Mouse (Mus musculus) MEL (cell line): Measurements from ENCODE around the gene Dhh. TPM values are rescaled to one million over a fixed set of nuclear protein-coding genes. Genes with fewer than 3 reads are reported as not detected.

Source experiments
- DNase-seq: peaks from one replicate; pipeline ENCODE4 v3.0.0; 2011; ENCODE audit warnings: low read depth, low spot score
- H3K27ac ChIP-seq: 2 replicates; pipeline ENCODE4 v1.5.1; 2012; ENCODE audit warnings: low read depth, mild to moderate bottlenecking, control low read depth, low read length, moderate library complexity; ENCODE audit not compliant: control insufficient read depth
- H3K27me3 ChIP-seq, 2 experiments: fragments of 150-350 bp in 1 of 2; sonication (generic) in 1 of 2; 2 replicates each; pipeline ENCODE4 v1.6.1; 2012; ENCODE audit warnings: low read length in 2 of 2, mild to moderate bottlenecking in 2 of 2, improper control_type of control experiment in 1 of 2, moderate library complexity in 1 of 2; ENCODE audit not compliant: insufficient read depth in 2 of 2, control insufficient read depth in 1 of 2
- H3K36me3 ChIP-seq, 2 experiments: 2 replicates each; pipeline ENCODE4 v1.6.1; 2012 to 2014; ENCODE audit warnings: low read length in 2 of 2, improper control_type of control experiment in 1 of 2, inconsistent platforms in 1 of 2, mild to moderate bottlenecking in 1 of 2; ENCODE audit not compliant: insufficient read depth in 2 of 2, control insufficient read depth in 1 of 2
- H3K4me1 ChIP-seq, 2 experiments: fragments of 150-350 bp in 1 of 2; sonication (generic) in 1 of 2; 2 replicates each; pipeline ENCODE4 v1.6.1; 2012; ENCODE audit warnings: low read length in 2 of 2, improper control_type of control experiment in 1 of 2, mild to moderate bottlenecking in 1 of 2; ENCODE audit not compliant: insufficient read depth in 2 of 2, control insufficient read depth in 1 of 2
- H3K4me3 ChIP-seq, 2 experiments: fragments of 150-350 bp in 1 of 2; sonication (generic) in 1 of 2; 2 replicates each; pipeline ENCODE4 v1.5.1; 2012; ENCODE audit warnings: low read depth in 2 of 2, low read length in 2 of 2, mild to moderate bottlenecking in 2 of 2, moderate library complexity in 2 of 2, control low read depth in 1 of 2, improper control_type of control experiment in 1 of 2; ENCODE audit not compliant: control insufficient read depth in 1 of 2, insufficient read depth in 1 of 2
- H3K79me2 ChIP-seq: 2 replicates; pipeline ENCODE4 v1.6.1; 2012; ENCODE audit warnings: mild to moderate bottlenecking, low read length, moderate library complexity; ENCODE audit not compliant: control insufficient read depth, poor library complexity, insufficient read depth
- H3K9ac ChIP-seq: 2 replicates; pipeline ENCODE4 v1.6.1; 2012; ENCODE audit warnings: low read depth, mild to moderate bottlenecking, control low read depth, low read length, moderate library complexity; ENCODE audit not compliant: control insufficient read depth, poor library complexity, severe bottlenecking
- H3K9me3 ChIP-seq: fragments of 150-350 bp; sonication (generic); replicated peaks from 2 replicates; pipeline ENCODE4 v1.6.1; 2012; ENCODE audit warnings: mild to moderate bottlenecking, low read length, improper control_type of control experiment, moderate library complexity; ENCODE audit not compliant: insufficient read depth
- BHLHE40 ChIP-seq: IDR thresholded peaks from 2 replicates; pipeline ENCODE4 v1.6.1; 2012; ENCODE audit warnings: low read depth, mild to moderate bottlenecking, inconsistent platforms, low read length, improper control_type of control experiment, borderline replicate concordance
- CHD2 ChIP-seq: IDR thresholded peaks from 2 replicates; pipeline ENCODE4 v1.6.1; 2011; ENCODE audit warnings: low read length, improper control_type of control experiment
- GATA1 ChIP-seq: IDR thresholded peaks from 2 replicates; pipeline ENCODE4 v1.6.1; 2011; ENCODE audit warnings: low read depth, low read length, improper control_type of control experiment
- JUND ChIP-seq: IDR thresholded peaks from 2 replicates; pipeline ENCODE4 v1.6.1; 2011; ENCODE audit warnings: low read depth, mild to moderate bottlenecking, improper control_type of control experiment, low read length
- KAT2A ChIP-seq: conservative IDR thresholded peaks from 2 replicates; pipeline ENCODE4 v1.6.1; 2012; ENCODE audit warnings: low read depth, low read length, improper control_type of control experiment, inconsistent platforms
- MAFK ChIP-seq: IDR thresholded peaks from 2 replicates; pipeline ENCODE4 v1.6.1; 2011; ENCODE audit warnings: low read depth, mild to moderate bottlenecking, low read length, improper control_type of control experiment, borderline replicate concordance
- NELFE ChIP-seq: IDR thresholded peaks from 2 replicates; pipeline ENCODE4 v1.6.1; 2011; ENCODE audit warnings: low read depth, low read length, improper control_type of control experiment
- NRF1 ChIP-seq: IDR thresholded peaks from 2 replicates; pipeline ENCODE4 v1.6.1; 2014; ENCODE audit warnings: low read depth, mild to moderate bottlenecking, inconsistent platforms, low read length, improper control_type of control experiment, moderate library complexity; ENCODE audit not compliant: poor library complexity, insufficient read depth, severe bottlenecking
- RAD21 ChIP-seq: IDR thresholded peaks from 2 replicates; pipeline ENCODE4 v1.6.1; 2011; ENCODE audit warnings: mild to moderate bottlenecking, low read depth, low read length, improper control_type of control experiment
- SMC3 ChIP-seq: IDR thresholded peaks from 2 replicates; pipeline ENCODE4 v1.6.1; 2011; ENCODE audit warnings: low read depth, low read length, improper control_type of control experiment
- TBP ChIP-seq: IDR thresholded peaks from 2 replicates; pipeline ENCODE4 v1.8.0; 2011; ENCODE audit warnings: low read depth, low read length, improper control_type of control experiment
- TCF12 ChIP-seq: IDR thresholded peaks from 2 replicates; pipeline ENCODE4 v1.6.1; 2014; ENCODE audit warnings: low read depth, mild to moderate bottlenecking, inconsistent platforms, low read length, improper control_type of control experiment, moderate library complexity
- UBTF ChIP-seq: IDR thresholded peaks from 2 replicates; pipeline ENCODE4 v1.6.1; 2012; ENCODE audit warnings: low read depth, mild to moderate bottlenecking, inconsistent platforms, low read length, improper control_type of control experiment, moderate library complexity, borderline replicate concordance; ENCODE audit not compliant: insufficient read depth
- USF1 ChIP-seq: IDR thresholded peaks from 2 replicates; pipeline ENCODE4 v1.6.1; 2014; ENCODE audit warnings: low read depth, mild to moderate bottlenecking, inconsistent platforms, low read length, improper control_type of control experiment, moderate library complexity
- USF2 ChIP-seq, 2 experiments: IDR thresholded peaks; 2 replicates each; pipeline ENCODE4 v1.6.1; 2011 to 2012; ENCODE audit warnings: improper control_type of control experiment in 2 of 2, low read length in 2 of 2, borderline replicate concordance in 1 of 2, inconsistent platforms in 1 of 2, low read depth in 1 of 2, mild to moderate bottlenecking in 1 of 2; ENCODE audit not compliant: insufficient read depth in 1 of 2
- ZC3H11A ChIP-seq: IDR thresholded peaks from 2 replicates; pipeline ENCODE4 v1.6.1; 2012; ENCODE audit warnings: low read depth, mild to moderate bottlenecking, inconsistent platforms, low read length, improper control_type of control experiment
- ZKSCAN1 ChIP-seq: IDR thresholded peaks from 2 replicates; pipeline ENCODE4 v1.6.1; 2012; ENCODE audit warnings: low read depth, mild to moderate bottlenecking, inconsistent platforms, low read length, improper control_type of control experiment, moderate library complexity
- ZNF384 ChIP-seq: IDR thresholded peaks from 2 replicates; pipeline ENCODE4 v1.6.1; 2012; ENCODE audit warnings: low read depth, mild to moderate bottlenecking, inconsistent platforms, low read length, improper control_type of control experiment
- polyA plus RNA-seq, 2 experiments: library from polyadenylated mRNA; stranded (reverse) in 1 of 2; unstranded in 1 of 2; fragments of >175 nt in 1 of 2; fragments of >200 nt in 1 of 2; gene quantifications; 2 replicates each; pipeline versions ENCODE4 v1.2.1 to v1.2.4; 2012; ENCODE audit warnings: low replicate concordance in 2 of 2, low read depth in 1 of 2; ENCODE audit not compliant: insufficient read length in 2 of 2, insufficient read depth in 1 of 2, missing spikeins in 1 of 2
- total RNA-seq: library from RNA; depleted of rRNA; stranded (reverse); fragments of 300-350 nt; gene quantifications from 2 replicates; pipeline ENCODE4 v1.2.3, GENCODE M21; 2012; rRNA removed

The Dhh gene
- total RNA-seq (0.12 TPM in 1 of 2 replicates, not detected in the other), polyA plus RNA-seq (not detected)

GRCm38 (mm10) chr15:98897928-98898800, at the start of gene Dhh:
Dhh (minus strand) TSS chr15:98898540.
- DNase-seq: no peak
- no peak for TF ChIP-seq JUND
- TF ChIP-seq GATA1: no peak
- TF ChIP-seq ZC3H11A: no peak
- TF ChIP-seq, all 39 proteins: peak for 0
- no peak within 1 kb of the TSS for H3K27ac ChIP-seq
- no peaks in the 10 kb centered on the region for H3K9me3 ChIP-seq
- peaks cover 0 to 3% of the 10 kb centered on the region in 2 experiments; a peak in 2 of 4 replicates for H3K27me3 ChIP-seq
- H3K36me3 ChIP-seq: no peaks in the 10 kb centered on the region
- H3K4me3 ChIP-seq: no peak within 1 kb of the TSS
- H3K9ac ChIP-seq: no peak within 1 kb of the TSS
- H3K4me1 ChIP-seq: no peaks in the 10 kb centered on the region
- H3K79me2 ChIP-seq: no peaks in the 10 kb centered on the region

- Histone ChIP-seq H3K9me3 (no peaks in the 10 kb centered on the region), H3K27ac (no peak overlapping the region), H3K36me3 (peaks cover 0 to 7% of the 10 kb centered on the region in 2 experiments; a peak in 2 of 4 replicates), H3K79me2 (no peaks in the 10 kb centered on the region), H3K4me3 (no peak overlapping the region), H3K27me3 (no peaks in the 10 kb centered on the region), H3K9ac (no peak overlapping the region), H3K4me1 (peaks cover 4 to 5% of the 10 kb centered on the region in 2 experiments)
- TF ChIP-seq UBTF (no peak), MAFK (no peak), NRF1 (no peak), TBP (no peak), ZNF384 (no peak), CHD2 (no peak), USF2 (IDR thresholded peaks at IDR 0.05; ENCODE audit: borderline replicate concordance in 1 of 2, insufficient read depth in 1 of 2, low read depth in 1 of 2, low read length in 2 of 2) (no peak), ZKSCAN1 (no peak), RAD21 (no peak), NELFE (no peak), TCF12 (no peak), BHLHE40 (no peak), SMC3 (no peak), USF1 (no peak), KAT2A (no peak)
- DNase-seq: no peak
Measured at GRCm38 (mm10) chr15:98947884-98948283, 49.5 kb upstream of the Dhh start.
